Mouse (Mus musculus): ENCODE measurements around the gene Prkcb.

DNA sequence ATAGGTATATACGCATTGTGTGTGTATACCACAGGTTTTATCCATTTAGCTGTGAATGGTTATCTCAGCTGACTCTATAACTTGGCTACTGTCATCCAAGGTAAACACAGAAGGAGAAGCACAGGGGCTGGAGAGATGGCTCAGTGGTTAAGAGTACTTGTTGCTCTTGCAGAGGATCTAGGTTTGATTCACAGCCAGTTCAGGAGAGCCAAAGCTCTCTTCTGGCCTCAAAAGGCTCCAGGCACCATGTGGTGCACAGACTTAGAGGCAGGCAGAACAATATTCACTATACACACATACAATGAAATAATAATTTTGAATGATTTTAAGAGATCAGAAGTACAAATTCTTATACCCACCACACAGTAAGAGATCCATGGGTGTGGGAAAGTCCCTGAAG is 98.0 kb downstream of the Prkcb start:
- TF ChIP-seq CTCF (IDR thresholded peaks at IDR 0.05; ENCODE audit: borderline replicate concordance, insufficient read depth, low read length) = no peak
- no peak for TF ChIP-seq POLR2A (IDR thresholded peaks at IDR 0.05; ENCODE audit: low read depth, low read length)

Measured in embryonic fibroblast, embryonic 13.5 days (primary cell).